Mouse (Mus musculus): ENCODE results near the gene Fabp6. TPM values are rescaled to one million over a fixed set of nuclear protein-coding genes. Genes with fewer than 3 reads are reported as not detected.

Gene Fabp6
- total RNA-seq, 2 experiments from 2014 or later: not detected

DNA sequence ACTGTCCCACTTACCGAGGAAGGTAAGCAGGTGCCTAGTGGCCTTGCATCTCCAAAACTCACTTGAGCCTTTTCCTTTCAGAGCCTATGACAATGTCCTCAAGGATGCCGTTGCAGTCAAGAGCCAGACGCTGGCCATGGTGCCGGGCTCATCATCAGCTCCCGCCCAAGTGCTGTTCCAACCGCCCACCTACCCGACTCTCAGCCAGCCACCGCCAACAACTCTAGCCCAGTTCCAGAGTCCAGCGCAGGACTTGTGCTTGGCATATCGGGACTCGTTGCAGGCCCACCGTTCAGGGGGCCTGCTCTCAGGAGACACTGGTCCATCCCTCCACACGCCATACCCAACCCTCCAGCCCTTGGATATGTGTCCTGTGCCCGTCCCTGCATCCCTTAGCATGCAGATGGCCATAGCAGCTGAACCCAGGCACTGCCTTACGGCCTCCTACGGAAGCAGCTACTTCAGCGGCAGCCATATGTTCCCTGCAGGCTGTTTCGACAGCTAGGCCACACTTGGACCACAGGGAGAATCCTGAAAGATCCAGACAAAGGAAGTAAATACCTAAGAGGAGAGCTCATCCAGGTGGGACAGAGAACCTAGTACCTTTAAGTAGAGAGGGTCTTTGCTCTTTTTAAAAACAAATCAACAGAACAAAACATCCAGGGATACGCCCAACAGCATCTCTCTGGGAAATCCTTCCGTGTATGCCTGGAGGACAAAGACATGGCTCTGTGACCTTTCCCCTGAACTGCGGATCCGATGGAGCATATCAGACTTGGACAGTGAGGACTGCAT, 15.9 kb downstream of the Fabp6 start:
- no peak overlapping the region for H3K4me3 ChIP-seq
- no peak for DNase-seq (ENCODE audit: extremely low spot score in 1 of 2, low spot score in 2 of 2)
- no peak overlapping the region for H3K27ac ChIP-seq
- TF ChIP-seq CTCF (IDR thresholded peaks at IDR 0.05): no peak
- intact Hi-C loops (cut with DNase I): loop anchor here (1.0 to 5.0 kb wide), 2 partner anchors 58 to 91 kb away; partner anchors contain the start of gene Ccnjl

GRCm38 (mm10) chr11:43577713-43578478, 23.4 kb downstream of the Fabp6 start:
- Histone ChIP-seq H3K27ac (no peak overlapping the region), H3K4me3 (no peak overlapping the region)
- intact Hi-C loops (cut with DNase I): no loop called here
- no peak for TF ChIP-seq CTCF (IDR thresholded peaks at IDR 0.05)
- no peak for DNase-seq (ENCODE audit: extremely low spot score in 1 of 2, low spot score in 2 of 2)

GRCm38 (mm10) chr11:43575376-43576151, 25.8 kb downstream of the Fabp6 start:
- TF ChIP-seq CTCF (IDR thresholded peaks at IDR 0.05): no peak
- intact Hi-C loops (cut with DNase I): no loop called here
- no peak for DNase-seq (ENCODE audit: extremely low spot score in 1 of 2, low spot score in 2 of 2)
- H3K4me3 ChIP-seq: no peak overlapping the region
- no peak overlapping the region for H3K27ac ChIP-seq

DNA sequence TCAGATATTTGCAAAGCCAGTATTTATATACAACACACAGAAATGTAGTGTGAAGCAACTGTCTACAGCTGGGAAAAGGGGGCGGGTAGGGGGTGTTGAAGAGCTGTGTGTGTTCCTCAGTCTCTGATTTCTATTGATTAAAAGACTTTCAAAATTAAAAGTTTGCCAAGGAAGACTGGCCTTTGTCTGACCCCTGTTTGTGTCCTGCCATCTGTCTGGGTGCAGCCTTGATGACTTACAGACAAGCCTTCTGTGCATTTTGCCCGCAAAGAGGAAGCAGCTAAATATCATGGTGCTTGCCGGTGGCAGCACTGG, 26.3 kb downstream of the Fabp6 start:
- no peak overlapping the region for H3K27ac ChIP-seq
- intact Hi-C loops (cut with DNase I): no loop called here
- no peak for DNase-seq (ENCODE audit: extremely low spot score in 1 of 2, low spot score in 2 of 2)
- no peak overlapping the region for H3K4me3 ChIP-seq
- TF ChIP-seq CTCF (IDR thresholded peaks at IDR 0.05): no peak

DNA sequence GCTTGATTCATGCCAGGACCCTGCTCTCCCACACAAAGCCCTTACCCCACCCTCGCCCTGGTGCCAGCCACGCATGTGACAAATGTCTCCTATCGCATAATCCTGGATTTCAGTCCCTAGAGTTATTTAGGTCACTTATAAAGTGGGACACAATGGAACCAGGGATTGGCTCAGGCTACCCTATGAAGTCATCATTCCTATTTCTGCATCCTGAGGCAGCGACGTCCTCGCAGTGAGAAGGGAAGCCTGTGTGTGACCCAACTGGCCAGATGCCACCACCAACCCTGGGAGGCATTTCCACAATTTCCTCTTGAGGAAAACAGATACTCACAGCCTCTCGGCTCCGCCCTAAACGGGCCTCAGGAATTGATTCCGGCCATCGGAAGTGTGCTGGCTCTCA, 31.7 kb downstream of the Fabp6 start:
- intact Hi-C loops (cut with DNase I): no loop called here
- peak; percentile 31 to 41 for DNase-seq (ENCODE audit: extremely low spot score in 1 of 2, low spot score in 2 of 2)
- peak overlapping the region; percentile 13; the same call in 1 of the 2 replicates for H3K27ac ChIP-seq
- TF ChIP-seq CTCF (IDR thresholded peaks at IDR 0.05): no peak
- H3K4me3 ChIP-seq: no peak overlapping the region

GRCm38 (mm10) chr11:43569188-43569587, 32.2 kb downstream of the Fabp6 start:
- intact Hi-C loops (cut with DNase I): no loop called here
- Histone ChIP-seq H3K4me3 (no peak overlapping the region), H3K27ac (peak overlapping the region; percentile 13; the same call in 1 of the 2 replicates)
- DNase-seq (ENCODE audit: extremely low spot score in 1 of 2, low spot score in 2 of 2): no peak
- TF ChIP-seq CTCF (IDR thresholded peaks at IDR 0.05): no peak

- peak; percentile 19 to 32 for DNase-seq (ENCODE audit: extremely low spot score in 1 of 2, low spot score in 2 of 2)
- no peak overlapping the region for H3K27ac ChIP-seq
- intact Hi-C loops (cut with DNase I): no loop called here
- no peak overlapping the region for H3K4me3 ChIP-seq
- peak; percentile 72 for TF ChIP-seq CTCF (IDR thresholded peaks at IDR 0.05)
These were observed 33.1 kb downstream of the Fabp6 start for GRCm38 (mm10) chr11:43568263-43568662.

DNA sequence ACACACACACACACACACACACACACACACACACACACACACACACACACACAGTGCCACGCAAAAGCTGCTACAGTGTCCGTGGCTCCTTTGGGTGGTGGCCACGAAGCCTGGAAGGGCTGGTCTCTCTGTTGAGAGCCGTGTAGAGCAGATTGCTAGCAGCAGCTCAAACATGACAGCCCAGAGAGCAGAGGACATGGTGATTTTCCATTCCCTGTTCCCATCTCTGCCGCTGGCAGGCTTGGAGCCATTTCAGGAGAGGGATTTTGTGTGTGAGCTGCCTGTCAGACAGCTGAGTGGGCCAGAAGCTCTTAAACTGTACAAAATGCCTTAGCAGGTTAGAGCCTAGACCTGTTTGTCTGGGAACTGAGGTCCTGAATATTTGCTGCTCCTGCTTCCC, 34.6 kb downstream of the Fabp6 start:
- no peak overlapping the region for H3K27ac ChIP-seq
- peak in 1 of 2 experiments; percentile 20 for DNase-seq (ENCODE audit: extremely low spot score in 1 of 2, low spot score in 2 of 2)
- intact Hi-C loops (cut with DNase I): no loop called here

DNA sequence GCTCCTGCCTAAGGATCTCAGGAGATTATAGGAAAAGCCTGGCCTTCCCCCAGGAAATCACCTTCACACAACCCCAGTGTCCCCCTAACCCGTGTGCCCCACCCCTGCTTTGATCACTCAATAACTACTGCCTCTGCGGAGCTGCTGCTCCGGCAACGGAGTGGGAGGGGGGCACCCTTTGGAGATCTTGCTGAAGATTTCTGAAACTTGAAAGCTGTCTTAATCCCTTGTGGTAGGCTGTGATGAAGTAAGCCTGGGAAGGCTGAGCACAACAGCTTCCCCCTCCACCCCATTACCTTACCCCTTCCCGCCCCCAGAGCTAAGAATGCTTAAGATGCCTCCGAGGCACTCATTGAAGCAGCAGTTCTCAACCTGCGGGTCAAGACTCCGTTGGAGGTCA, 35.5 kb downstream of the Fabp6 start:
- intact Hi-C loops (cut with DNase I): no loop called here
- no peak for TF ChIP-seq CTCF (IDR thresholded peaks at IDR 0.05)
- Histone ChIP-seq H3K4me3 (no peak overlapping the region), H3K27ac (no peak overlapping the region)
- no peak for DNase-seq (ENCODE audit: extremely low spot score in 1 of 2, low spot score in 2 of 2)

More for the DNA sequence above, 34.6 kb downstream of the Fabp6 start:
- TF ChIP-seq CTCF (IDR thresholded peaks at IDR 0.05): no peak
- no peak overlapping the region for H3K4me3 ChIP-seq

DNA sequence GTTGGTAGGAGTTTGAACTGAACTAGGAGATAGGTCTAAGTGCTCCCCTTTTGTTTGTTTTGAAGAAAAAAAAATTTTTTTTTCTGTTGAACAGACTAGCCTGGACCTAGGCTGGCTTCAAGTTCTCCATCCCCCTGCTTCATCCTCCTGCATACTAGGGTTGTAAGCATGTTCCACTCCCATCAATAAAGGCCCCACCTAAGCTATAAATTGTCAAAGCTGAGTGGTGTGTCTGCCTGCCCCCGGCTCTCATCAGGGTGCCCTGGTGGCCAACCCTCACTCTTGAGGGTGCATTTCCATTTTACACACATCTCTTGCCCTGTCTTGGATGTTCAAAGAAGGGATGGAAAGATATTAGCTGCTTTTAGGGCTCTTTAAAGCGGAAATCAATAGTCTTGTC, 35.9 kb downstream of the Fabp6 start:
- DNase-seq (ENCODE audit: extremely low spot score in 1 of 2, low spot score in 2 of 2): no peak
- Histone ChIP-seq H3K4me3 (no peak overlapping the region), H3K27ac (no peak overlapping the region)
- TF ChIP-seq CTCF (IDR thresholded peaks at IDR 0.05): no peak
- intact Hi-C loops (cut with DNase I): no loop called here

DNA sequence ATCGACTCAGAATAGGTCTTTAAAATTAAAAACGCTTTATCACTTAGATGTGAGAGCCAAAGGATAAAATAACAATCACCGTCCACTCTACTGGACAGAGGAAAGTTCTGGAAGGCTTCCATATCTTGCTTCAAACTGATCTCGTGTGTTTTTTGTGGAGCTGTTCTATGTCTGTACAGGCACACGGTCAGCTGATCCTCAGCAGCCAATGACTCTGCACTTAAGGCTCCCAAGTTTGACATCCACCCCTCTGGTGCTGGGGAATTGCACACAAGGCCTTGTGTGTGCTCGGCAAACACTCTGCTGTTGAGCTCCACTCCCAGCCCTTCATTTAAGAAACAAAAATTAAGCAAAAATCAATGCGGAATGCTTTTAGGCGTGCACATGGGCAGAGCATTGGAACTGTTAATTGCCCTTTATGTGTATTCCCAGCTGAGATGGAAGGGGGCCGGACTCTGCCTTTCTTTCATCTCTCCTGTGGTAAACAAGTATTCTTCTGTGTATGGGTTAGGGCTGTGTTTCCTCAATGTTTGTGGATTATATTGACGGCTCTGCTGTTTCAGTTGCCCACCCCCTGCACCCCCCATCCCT, 37.6 kb downstream of the Fabp6 start:
- Histone ChIP-seq H3K4me3 (no peak overlapping the region), H3K27ac (no peak overlapping the region)
- DNase-seq (ENCODE audit: extremely low spot score in 1 of 2, low spot score in 2 of 2): no peak
- intact Hi-C loops (cut with DNase I): no loop called here
- no peak for TF ChIP-seq CTCF (IDR thresholded peaks at IDR 0.05)
